20 mouse cellular contexts compared by ENCODE assay signal in genomic region chr3:131072661-131073060, GRCm38 (mm10). TPM values are rescaled to one million over a fixed set of nuclear protein-coding genes. Genes with fewer than 3 reads are reported as not detected.
DNase-seq lines count a peak whose midpoint lies in the region; ATAC-seq and TF ChIP-seq lines count a peak whose summit lies in the region.
"Had no signal": no experiment of that assay in that cellular context is flagged by ENCODE, and none has a peak within 500 bp of the region (broad histone marks: within the 10 kb centered on the region; RNA-seq: fewer than 3 reads in every experiment).

No protein-coding gene starts in this region.

- no peak overlapping the region for H3K4me3 ChIP-seq in forebrain, embryonic 12.5 days (replicated peaks)
- no peak overlapping the region for H3K4me3 ChIP-seq in forebrain, postnatal 0 days (ENCODE audit: low read depth, low read length)
- no peak overlapping the region for H3K4me3 ChIP-seq in kidney, embryonic 15.5 days (replicated peaks)
- H3K4me3 ChIP-seq in forebrain, embryonic 13.5 days, result no peak overlapping the region
- H3K4me3 ChIP-seq: embryonic facial prominence, embryonic 10.5 days; heart, adult 2 months; heart, embryonic 12.5 days; hindbrain, embryonic 15.5 days had no signal

- WGBS in forebrain, embryonic 12.5 days, result 24% methylated on average over 4 of the region's 4 CpGs
- 15% methylated on average over 4 of the region's 4 CpGs for WGBS in forebrain, postnatal 0 days
- 61% methylated on average over 4 of the region's 4 CpGs for WGBS in kidney, embryonic 15.5 days
- 7% methylated on average over 4 of the region's 4 CpGs for WGBS in forebrain, embryonic 13.5 days

- H3K4me2 ChIP-seq in forebrain, embryonic 12.5 days, result no peak overlapping the region
- no peak overlapping the region for H3K4me2 ChIP-seq in forebrain, postnatal 0 days (ENCODE audit: low read depth)
- no peak overlapping the region for H3K4me2 ChIP-seq in kidney, embryonic 15.5 days
- no peak overlapping the region for H3K4me2 ChIP-seq in forebrain, embryonic 13.5 days
- H3K4me2 ChIP-seq: heart, embryonic 12.5 days; hindbrain, embryonic 15.5 days had no signal

- H3K27ac ChIP-seq in forebrain, embryonic 12.5 days, result no peak overlapping the region
- no peak overlapping the region for H3K27ac ChIP-seq in forebrain, postnatal 0 days (ENCODE audit: low read depth, low read length)
- no peak overlapping the region for H3K27ac ChIP-seq in kidney, embryonic 15.5 days
- H3K27ac ChIP-seq in forebrain, embryonic 13.5 days, result no peak overlapping the region
- H3K27ac ChIP-seq: embryonic facial prominence, embryonic 10.5 days; heart, adult 2 months; hindbrain, embryonic 15.5 days had no signal

- no peaks in the 10 kb centered on the region for H3K36me3 ChIP-seq in forebrain, embryonic 12.5 days (replicated peaks)
- H3K36me3 ChIP-seq in forebrain, postnatal 0 days (ENCODE audit: insufficient read depth), result no peaks in the 10 kb centered on the region
- no peaks in the 10 kb centered on the region for H3K36me3 ChIP-seq in kidney, embryonic 15.5 days
- no peaks in the 10 kb centered on the region for H3K36me3 ChIP-seq in forebrain, embryonic 13.5 days (ENCODE audit: poor library complexity, severe bottlenecking)
- H3K36me3 ChIP-seq: embryonic facial prominence, embryonic 10.5 days; heart, embryonic 12.5 days; hindbrain, embryonic 15.5 days had no signal

- DNase-seq in forebrain, postnatal 0 days, result no peak
- DNase-seq in kidney, postnatal 10 days, result no peak
- DNase-seq in Muller cell, postnatal 12 days (ENCODE audit: inconsistent ontology term), result peak; percentile 40
- no peak for DNase-seq in frontal cortex, postnatal 25 days (ENCODE audit: low spot score in 2 of 2)
- DNase-seq in right cerebral cortex, postnatal 14 days, result no peak
- DNase-seq: adrenal gland, adult 2 months; adrenal gland, postnatal 25 days; cerebellum, adult 2 months; cerebellum, postnatal 10 days; gastrocnemius, postnatal 36 days; heart, adult 2 months; heart, postnatal 36 days had no signal

- no peaks in the 10 kb centered on the region; the same call in 1 of the 2 replicates for H3K27me3 ChIP-seq in forebrain, embryonic 12.5 days
- H3K27me3 ChIP-seq in forebrain, postnatal 0 days (ENCODE audit: insufficient read depth, low read length), result no peaks in the 10 kb centered on the region
- H3K27me3 ChIP-seq in kidney, embryonic 15.5 days, result no peaks in the 10 kb centered on the region
- H3K27me3 ChIP-seq in forebrain, embryonic 13.5 days, result no peaks in the 10 kb centered on the region
- H3K27me3 ChIP-seq: CH12.LX; heart, embryonic 12.5 days; hindbrain, embryonic 15.5 days had no signal

- ATAC-seq in forebrain, embryonic 12.5 days (ENCODE audit: low FRiP score), result peak; percentile 61; the same call in 1 of the 2 replicates
- no peak for ATAC-seq in forebrain, postnatal 0 days
- peak; percentile 79 for ATAC-seq in kidney, embryonic 15.5 days (replicated peaks; ENCODE audit: low FRiP score)
- ATAC-seq in forebrain, embryonic 13.5 days, result peak; percentile 58; the same call in 1 of the 2 replicates
- ATAC-seq: intestine, embryonic 16.5 days had no signal

- H3K9me3 ChIP-seq in forebrain, embryonic 12.5 days, result no peaks in the 10 kb centered on the region
- H3K9me3 ChIP-seq in forebrain, postnatal 0 days (ENCODE audit: low read length), result no peaks in the 10 kb centered on the region
- no peaks in the 10 kb centered on the region for H3K9me3 ChIP-seq in kidney, embryonic 15.5 days (replicated peaks)
- no peaks in the 10 kb centered on the region for H3K9me3 ChIP-seq in forebrain, embryonic 13.5 days (replicated peaks)
- H3K9me3 ChIP-seq: embryonic facial prominence, embryonic 10.5 days; heart, embryonic 12.5 days; hindbrain, embryonic 15.5 days had no signal

- TF ChIP-seq CTCF in forebrain, postnatal 0 days (IDR thresholded peaks at IDR 0.05; ENCODE audit: low read depth), result no peak

- peaks cover 19% of the 10 kb centered on the region for H3K4me1 ChIP-seq in forebrain, embryonic 12.5 days
- no peaks in the 10 kb centered on the region for H3K4me1 ChIP-seq in forebrain, postnatal 0 days (ENCODE audit: insufficient read depth)
- peaks cover 3% of the 10 kb centered on the region; the same call in 1 of the 2 replicates for H3K4me1 ChIP-seq in kidney, embryonic 15.5 days
- peaks cover 12% of the 10 kb centered on the region for H3K4me1 ChIP-seq in forebrain, embryonic 13.5 days
- H3K4me1 ChIP-seq: heart, embryonic 12.5 days; hindbrain, embryonic 15.5 days had no signal

- no peak overlapping the region for H3K9ac ChIP-seq in forebrain, embryonic 12.5 days
- no peak overlapping the region for H3K9ac ChIP-seq in forebrain, postnatal 0 days
- H3K9ac ChIP-seq in kidney, embryonic 15.5 days, result no peak overlapping the region
- H3K9ac ChIP-seq in forebrain, embryonic 13.5 days, result no peak overlapping the region
- H3K9ac ChIP-seq: heart, embryonic 12.5 days; hindbrain, embryonic 15.5 days had no signal

RNA-seq across cellular contexts. Expression of gene Lef1, which starts 37.6 kb away (rescaled TPM):
- 48.5 and 55.1 TPM in 2 replicates for polyA plus RNA-seq in forebrain, embryonic 12.5 days (2016; fragmentation: Nextera tagmentation; extraction: Ambion mirVana)
- 6.6 and 12.1 TPM in 2 replicates for total RNA-seq in forebrain, postnatal 0 days (2014; rRNA removed)
- polyA plus RNA-seq in forebrain, postnatal 0 days (2015; fragmentation: Nextera tagmentation; extraction: Ambion mirVana), result 9.3 and 15.3 TPM in 2 replicates
- 25.6 and 26.2 TPM in 2 replicates for polyA plus RNA-seq in kidney, embryonic 15.5 days (2015; fragmentation: Nextera tagmentation; extraction: Ambion mirVana)
- polyA plus RNA-seq in forebrain, embryonic 13.5 days (2015; fragmentation: Nextera tagmentation; extraction: Ambion mirVana), result 24.8 and 27.6 TPM in 2 replicates
